Mouse (Mus musculus) liver, embryonic 16.5 days (tissue): ENCODE measurements around the gene Lamc1. TPM values are rescaled to one million over a fixed set of nuclear protein-coding genes. Genes with fewer than 3 reads are reported as not detected.
A peak's percentile ranks its signal among the peaks of the same experiment; 100 is the strongest.

ENCODE experiments used
- ATAC-seq: fragments of 200-750 bp; cut with Nextera tagmentation; 2 replicates; pipeline ENCODE4 v1.8.0; 2017; ENCODE audit warnings: low read depth, mild to moderate bottlenecking, moderate number of reproducible peaks, moderate library complexity
- H3K27ac ChIP-seq: fragments of 300-500 bp; sonication (generic); 2 replicates; pipeline ENCODE4 v1.5.1; 2014; ENCODE audit warnings: mild to moderate bottlenecking, low read length
- H3K27me3 ChIP-seq: fragments of 300-500 bp; sonication (generic); 2 replicates; pipeline ENCODE4 v1.6.1; 2014; ENCODE audit warnings: low read depth, low read length, mixed read lengths; ENCODE audit not compliant: control insufficient read depth, insufficient read depth
- H3K36me3 ChIP-seq: fragments of 300-500 bp; sonication (generic); 2 replicates; pipeline ENCODE4 v1.6.1; 2014; ENCODE audit warnings: mild to moderate bottlenecking; ENCODE audit not compliant: control insufficient read depth, insufficient read depth
- H3K4me1 ChIP-seq: fragments of 300-500 bp; sonication (generic); 2 replicates; pipeline ENCODE4 v1.6.1; 2014; ENCODE audit warnings: low read depth, low read length, mixed read lengths; ENCODE audit not compliant: control insufficient read depth
- H3K4me2 ChIP-seq: fragments of 300-500 bp; sonication (generic); 2 replicates; pipeline ENCODE4 v1.6.1; 2014; ENCODE audit warnings: low read depth, low read length, mixed read lengths
- H3K4me3 ChIP-seq: fragments of 300-500 bp; sonication (generic); 2 replicates; pipeline ENCODE4 v1.5.1; 2014; ENCODE audit warnings: low read depth, mild to moderate bottlenecking, low read length
- H3K9ac ChIP-seq: fragments of 300-500 bp; sonication (generic); 2 replicates; pipeline ENCODE4 v1.6.1; 2014; ENCODE audit warnings: low read depth, low read length
- H3K9me3 ChIP-seq: fragments of 300-500 bp; sonication (generic); replicated peaks from 2 replicates; pipeline ENCODE4 v1.6.1; 2016; ENCODE audit warnings: low read length; ENCODE audit not compliant: control insufficient read depth
- WGBS: fragments of 180-500 bp; shearing (Covaris S2); extraction: QIAGEN DNeasy Blood & Tissue Kit; methylation state at CpG from one replicate; pipeline ENCODE4 v1.1.7; 2014; ENCODE audit not compliant: insufficient replicate concordance; 5-methylcytosine and 5-hydroxymethylcytosine counted together
- polyA plus RNA-seq: library from polyadenylated mRNA; unstranded; fragments of >200 nt; fragmentation: Nextera tagmentation; extraction: Ambion mirVana; gene quantifications from 2 replicates; pipeline ENCODE4 v1.2.1, GENCODE M21; 2015

Gene Lamc1
- polyA plus RNA-seq, 1 experiment from 2014 or later: 8.9 TPM

GRCm38 (mm10) chr1:153268306-153268705, 64.3 kb downstream of the Lamc1 start:
- H3K4me2 ChIP-seq: no peak overlapping the region
- H3K36me3 ChIP-seq: no peaks in the 10 kb centered on the region
- H3K27me3 ChIP-seq: no peaks in the 10 kb centered on the region
- no peak overlapping the region for H3K9ac ChIP-seq
- H3K4me3 ChIP-seq: no peak overlapping the region
- H3K9me3 ChIP-seq: no peaks in the 10 kb centered on the region
- H3K27ac ChIP-seq: peak overlapping the region; percentile 70
- 65% methylated on average over 7 of the region's 7 CpGs for WGBS
- H3K4me1 ChIP-seq: peaks cover 11% of the 10 kb centered on the region
- peak; percentile 28 for ATAC-seq

- Histone ChIP-seq H3K27ac (peak overlapping the region; percentile 70), H3K9ac (no peak overlapping the region)
Observed at GRCm38 (mm10) chr1:153267730-153268129, 64.9 kb downstream of the Lamc1 start.

DNA sequence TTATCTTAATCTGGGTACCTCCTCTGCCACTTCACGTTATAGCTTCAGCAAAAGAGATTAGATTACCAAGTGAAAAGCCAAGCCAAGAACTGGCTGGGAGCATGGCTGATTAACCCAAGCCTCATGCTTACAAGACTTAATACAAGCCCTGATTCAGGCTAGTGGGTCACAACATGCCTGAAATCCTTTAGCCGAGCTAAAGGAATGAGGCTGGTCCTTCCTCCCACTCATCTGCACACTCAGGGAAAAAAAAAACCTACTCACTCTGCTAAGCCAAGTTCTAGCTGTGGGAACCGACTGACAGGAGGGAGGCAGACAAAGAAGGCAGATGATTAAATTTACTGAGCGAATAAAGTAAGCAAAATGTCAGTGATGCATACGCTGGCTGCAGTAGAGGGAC, 65.7 kb downstream of the Lamc1 start:
- 51% methylated on average over 5 of the region's 5 CpGs for WGBS
- ATAC-seq: no peak

More at GRCm38 (mm10) chr1:153267730-153268129, 64.9 kb downstream of the Lamc1 start:
- Histone ChIP-seq H3K4me2 (peak overlapping the region; percentile 17; the same call in 1 of the 2 replicates), H3K9me3 (no peaks in the 10 kb centered on the region), H3K4me1 (peaks cover 11% of the 10 kb centered on the region), H3K27me3 (no peaks in the 10 kb centered on the region), H3K4me3 (no peak overlapping the region), H3K36me3 (no peaks in the 10 kb centered on the region)
- ATAC-seq: peak; percentile 81
- WGBS: 63% methylated on average over 7 of the region's 7 CpGs

GRCm38 (mm10) chr1:153265579-153265978, 67.0 kb downstream of the Lamc1 start:
- no peak overlapping the region for H3K4me2 ChIP-seq
- peaks cover 11% of the 10 kb centered on the region for H3K4me1 ChIP-seq
- H3K27ac ChIP-seq: peak overlapping the region; percentile 10
- no peak overlapping the region for H3K4me3 ChIP-seq
- no peaks in the 10 kb centered on the region for H3K36me3 ChIP-seq
- no peaks in the 10 kb centered on the region for H3K27me3 ChIP-seq
- ATAC-seq: peak; percentile 35; the same call in 1 of the 2 replicates
- no peaks in the 10 kb centered on the region for H3K9me3 ChIP-seq
- no peak overlapping the region for H3K9ac ChIP-seq
- 58% methylated on average over 7 of the region's 7 CpGs for WGBS

More for the DNA sequence above, 65.7 kb downstream of the Lamc1 start:
- Histone ChIP-seq H3K4me1 (peaks cover 11% of the 10 kb centered on the region), H3K36me3 (no peaks in the 10 kb centered on the region), H3K9me3 (no peaks in the 10 kb centered on the region), H3K4me2 (0 out of 2 replicates have a peak overlapping the region, but pooled peaks have one; percentile 3), H3K27me3 (no peaks in the 10 kb centered on the region), H3K4me3 (no peak overlapping the region), H3K9ac (no peak overlapping the region), H3K27ac (peak overlapping the region; percentile 60; the same call in 1 of the 2 replicates)

- peaks cover 11% of the 10 kb centered on the region for H3K4me1 ChIP-seq
- no peak for ATAC-seq
- no peaks in the 10 kb centered on the region for H3K27me3 ChIP-seq
- WGBS: 42% methylated on average over 7 of the region's 7 CpGs
- no peak overlapping the region for H3K4me3 ChIP-seq
- H3K27ac ChIP-seq: peak overlapping the region; percentile 10; the same call in 1 of the 2 replicates
- H3K36me3 ChIP-seq: no peaks in the 10 kb centered on the region
- H3K9ac ChIP-seq: no peak overlapping the region
- H3K4me2 ChIP-seq: no peak overlapping the region
- no peaks in the 10 kb centered on the region for H3K9me3 ChIP-seq
Observed at GRCm38 (mm10) chr1:153265066-153265465, 67.5 kb downstream of the Lamc1 start.

- Histone ChIP-seq H3K4me1 (no peaks in the 10 kb centered on the region), H3K9me3 (no peaks in the 10 kb centered on the region), H3K9ac (no peak overlapping the region), H3K4me3 (no peak overlapping the region), H3K36me3 (no peaks in the 10 kb centered on the region), H3K4me2 (no peak overlapping the region), H3K27me3 (no peaks in the 10 kb centered on the region), H3K27ac (no peak overlapping the region)
- no peak for ATAC-seq
- WGBS: 52% methylated on average over 5 of the region's 5 CpGs
Observed at GRCm38 (mm10) chr1:153259752-153260300, 72.8 kb downstream of the Lamc1 start.

GRCm38 (mm10) chr1:153252540-153253210, 79.9 kb downstream of the Lamc1 start:
- Histone ChIP-seq H3K9ac (no peak overlapping the region), H3K4me3 (no peak overlapping the region), H3K27me3 (no peaks in the 10 kb centered on the region), H3K36me3 (peaks cover 8% of the 10 kb centered on the region; the same call in 1 of the 2 replicates), H3K27ac (no peak overlapping the region), H3K9me3 (no peaks in the 10 kb centered on the region), H3K4me1 (no peaks in the 10 kb centered on the region; the same call in 1 of the 2 replicates), H3K4me2 (no peak overlapping the region)
- no peak for ATAC-seq
- 65% methylated on average over 4 of the region's 4 CpGs for WGBS

DNA sequence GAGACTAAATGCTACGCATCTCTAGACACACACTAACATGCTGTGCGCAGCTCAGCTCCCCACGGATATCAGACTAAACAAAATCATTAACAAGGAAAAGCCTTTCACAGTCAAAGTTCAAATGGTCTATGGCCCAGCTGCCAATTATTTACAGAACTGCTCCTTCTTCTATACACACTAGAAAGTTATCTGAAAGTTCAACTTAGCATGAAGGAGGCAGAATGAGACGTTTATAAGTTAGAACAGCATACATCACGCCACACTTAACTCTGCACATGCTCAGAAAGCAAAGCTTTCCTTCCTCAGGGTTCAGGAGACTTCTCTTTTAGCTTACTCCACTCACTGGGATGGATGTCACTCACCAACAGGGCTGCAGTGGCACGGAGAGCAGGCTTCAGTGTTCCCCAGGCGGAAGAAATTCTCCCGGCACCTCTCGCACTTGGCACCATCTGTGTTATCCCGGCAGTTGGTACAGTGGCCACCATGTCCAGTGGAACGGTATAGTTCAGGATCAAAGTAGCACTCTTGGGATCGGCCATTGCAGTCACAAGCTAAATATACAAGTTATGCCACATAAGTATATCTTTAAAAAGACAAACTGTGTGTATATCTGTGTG, 80.9 kb downstream of the Lamc1 start:
- H3K36me3 ChIP-seq: peaks cover 12% of the 10 kb centered on the region; the same call in 1 of the 2 replicates
- no peaks in the 10 kb centered on the region for H3K9me3 ChIP-seq
- H3K4me2 ChIP-seq: no peak overlapping the region
- H3K9ac ChIP-seq: no peak overlapping the region
- no peak overlapping the region for H3K27ac ChIP-seq
- no peak overlapping the region for H3K4me3 ChIP-seq
- H3K27me3 ChIP-seq: no peaks in the 10 kb centered on the region
- H3K4me1 ChIP-seq: no peaks in the 10 kb centered on the region; the same call in 1 of the 2 replicates
- 0 out of 2 replicates have a peak, but pooled peaks have one; percentile 41 for ATAC-seq
- WGBS: 70% methylated on average over 12 of the region's 12 CpGs

- H3K4me2 ChIP-seq: no peak overlapping the region
- ATAC-seq: no peak
- H3K27me3 ChIP-seq: no peaks in the 10 kb centered on the region
- H3K4me3 ChIP-seq: no peak overlapping the region
- 60% methylated on average over 7 of the region's 7 CpGs for WGBS
- no peak overlapping the region for H3K27ac ChIP-seq
- no peaks in the 10 kb centered on the region for H3K9me3 ChIP-seq
- peaks cover 5% of the 10 kb centered on the region for H3K36me3 ChIP-seq
- H3K9ac ChIP-seq: no peak overlapping the region
- H3K4me1 ChIP-seq: no peaks in the 10 kb centered on the region
Observed at GRCm38 (mm10) chr1:153241346-153241745, 91.2 kb downstream of the Lamc1 start.
